Mouse (Mus musculus) hindbrain, embryonic 15.5 days (tissue): Measurements from ENCODE around the gene Mmp10. TPM values are rescaled to one million over a fixed set of nuclear protein-coding genes. Genes with fewer than 3 reads are reported as not detected.

Experiments used
- ATAC-seq: fragments of 200-750 bp; cut with Nextera tagmentation; 2 replicates; pipeline ENCODE4 v1.8.0; 2017; ENCODE audit warnings: low read depth, moderate number of reproducible peaks, moderate TSS enrichment; ENCODE audit not compliant: low FRiP score
- H3K27ac ChIP-seq: fragments of 300-500 bp; sonication (generic); replicated peaks from 2 replicates; pipeline ENCODE4 v1.5.1; 2015; ENCODE audit warnings: mild to moderate bottlenecking, inconsistent platforms
- H3K27me3 ChIP-seq: fragments of 300-500 bp; sonication (generic); 2 replicates; pipeline ENCODE4 v1.6.1; 2015; ENCODE audit warnings: control low read depth, inconsistent platforms
- H3K36me3 ChIP-seq: fragments of 300-500 bp; sonication (generic); 2 replicates; pipeline ENCODE4 v1.6.1; 2015; ENCODE audit warnings: control low read depth, inconsistent platforms
- H3K4me1 ChIP-seq: fragments of 300-500 bp; sonication (generic); replicated peaks from 2 replicates; pipeline ENCODE4 v1.6.1; 2015; ENCODE audit warnings: control low read depth, inconsistent platforms
- H3K4me2 ChIP-seq: fragments of 300-500 bp; sonication (generic); 2 replicates; pipeline ENCODE4 v1.6.1; 2015; ENCODE audit warnings: moderate library complexity, mild to moderate bottlenecking, inconsistent platforms
- H3K4me3 ChIP-seq: fragments of 300-500 bp; sonication (generic); 2 replicates; pipeline ENCODE4 v1.5.1; 2015; ENCODE audit warnings: mild to moderate bottlenecking, inconsistent platforms
- H3K9ac ChIP-seq: fragments of 300-500 bp; sonication (generic); 2 replicates; pipeline ENCODE4 v1.6.1; 2015; ENCODE audit warnings: inconsistent platforms
- H3K9me3 ChIP-seq: fragments of 300-500 bp; sonication (generic); 2 replicates; pipeline ENCODE4 v1.6.1; 2016; ENCODE audit warnings: control low read depth, inconsistent platforms
- WGBS: fragments of 180-500 bp; shearing (Covaris S2); methylation state at CpG from one replicate; pipeline ENCODE4 v1.1.7; 2015; 5-methylcytosine and 5-hydroxymethylcytosine counted together
- polyA plus RNA-seq: library from polyadenylated mRNA; unstranded; fragments of >200 nt; fragmentation: Nextera tagmentation; extraction: Ambion mirVana; gene quantifications from 2 replicates; pipeline ENCODE4 v1.2.1, GENCODE M21; 2015

Gene Mmp10
- polyA plus RNA-seq, result not detected in 2 replicates

- Histone ChIP-seq H3K4me3 (no peak within 1 kb of the TSS), H3K36me3 (no peaks in the 10 kb centered on the region), H3K4me1 (no peaks in the 10 kb centered on the region), H3K9ac (no peak within 1 kb of the TSS), H3K27ac (no peak within 1 kb of the TSS), H3K27me3 (no peaks in the 10 kb centered on the region), H3K4me2 (no peak within 1 kb of the TSS), H3K9me3 (no peaks in the 10 kb centered on the region)
- 96% methylated on average over 3 of the region's 3 CpGs for WGBS
- ATAC-seq, result no peak
Observed at GRCm38 (mm10) chr9:7502051-7502450, at the start of gene Mmp10. Gene Mmp10, plus strand, starts transcription at chr9:7502352.

- ATAC-seq, result no peak
- WGBS, result 89% methylated on average over 2 of the region's 2 CpGs
Observed at GRCm38 (mm10) chr9:7453302-7453701, 48.9 kb upstream of the Mmp10 start.

DNA sequence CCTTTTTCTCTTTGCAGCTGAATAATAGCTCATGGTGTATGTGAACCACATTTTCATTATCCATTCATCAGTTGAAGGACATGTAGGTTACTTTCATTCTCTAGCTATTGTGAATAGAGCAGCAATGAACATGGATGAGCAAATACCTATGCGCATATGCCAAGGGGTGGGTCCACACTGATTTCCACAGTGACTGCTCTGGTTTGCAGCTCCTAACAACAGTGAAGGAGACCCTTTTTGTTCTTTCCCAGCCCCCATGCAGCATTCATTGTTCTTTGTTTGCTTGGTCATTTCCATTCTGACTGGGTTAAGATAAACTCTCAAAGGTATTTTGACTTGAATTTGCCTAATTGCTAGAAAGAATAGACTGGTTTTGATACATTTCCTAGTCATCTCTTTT, 31.9 kb upstream of the Mmp10 start:
- no peaks in the 10 kb centered on the region for H3K36me3 ChIP-seq
- 85% methylated on average over 1 of the region's 1 CpGs for WGBS
- H3K4me2 ChIP-seq, result no peak overlapping the region
- ATAC-seq, result no peak
- H3K27me3 ChIP-seq, result no peaks in the 10 kb centered on the region
- H3K27ac ChIP-seq, result no peak overlapping the region
- H3K9ac ChIP-seq, result no peak overlapping the region
- no peaks in the 10 kb centered on the region for H3K9me3 ChIP-seq
- no peaks in the 10 kb centered on the region for H3K4me1 ChIP-seq
- H3K4me3 ChIP-seq, result no peak overlapping the region

More at GRCm38 (mm10) chr9:7453302-7453701, 48.9 kb upstream of the Mmp10 start:
- no peak overlapping the region for H3K4me3 ChIP-seq
- H3K9ac ChIP-seq, result no peak overlapping the region
- H3K36me3 ChIP-seq, result no peaks in the 10 kb centered on the region
- H3K4me2 ChIP-seq, result no peak overlapping the region
- H3K27ac ChIP-seq, result no peak overlapping the region
- no peaks in the 10 kb centered on the region for H3K4me1 ChIP-seq
- H3K27me3 ChIP-seq, result no peaks in the 10 kb centered on the region
- H3K9me3 ChIP-seq, result no peaks in the 10 kb centered on the region

DNA sequence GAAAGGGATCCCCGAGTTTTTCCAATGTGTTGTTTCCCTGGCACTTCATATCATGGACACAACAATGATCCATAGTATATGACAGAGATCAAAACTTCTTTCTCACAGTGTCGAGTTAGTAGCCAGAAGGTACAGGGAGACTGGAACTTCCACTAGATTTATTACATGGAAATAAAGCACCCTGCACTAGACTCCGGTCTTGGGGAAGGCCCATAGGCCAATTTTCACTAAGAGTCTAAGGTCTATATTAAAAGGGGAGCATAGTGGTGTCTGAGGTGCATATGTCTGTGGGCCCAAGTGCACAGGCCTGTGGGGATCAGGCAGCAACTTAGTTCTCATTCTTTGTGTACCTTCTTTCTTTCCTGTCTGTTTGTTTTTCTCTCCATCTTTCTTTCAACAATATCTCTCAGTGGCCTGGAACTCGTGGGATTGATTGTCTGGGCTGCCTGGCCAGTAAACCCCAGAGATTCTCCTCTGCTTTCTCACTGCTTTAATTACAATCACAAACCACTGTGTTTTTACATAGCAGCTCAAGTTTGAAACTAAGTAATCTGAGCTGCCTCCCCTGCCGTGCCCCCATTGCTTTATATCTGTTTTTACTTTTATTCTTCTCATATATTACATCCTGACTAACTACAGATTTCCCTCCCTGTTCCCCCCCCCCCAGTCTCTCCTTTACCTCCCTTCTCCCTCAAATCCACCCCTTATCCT, 18.3 kb upstream of the Mmp10 start:
- H3K4me3 ChIP-seq, result no peak overlapping the region
- no peaks in the 10 kb centered on the region for H3K27me3 ChIP-seq
- no peaks in the 10 kb centered on the region for H3K9me3 ChIP-seq
- no peak for ATAC-seq
- WGBS, result 74% methylated on average over 5 of the region's 5 CpGs
- H3K36me3 ChIP-seq, result no peaks in the 10 kb centered on the region
- no peak overlapping the region for H3K27ac ChIP-seq
- H3K4me1 ChIP-seq, result no peaks in the 10 kb centered on the region
- H3K4me2 ChIP-seq, result no peak overlapping the region
- H3K9ac ChIP-seq, result no peak overlapping the region

- no peaks in the 10 kb centered on the region for H3K9me3 ChIP-seq
- H3K4me1 ChIP-seq, result no peaks in the 10 kb centered on the region
- H3K36me3 ChIP-seq, result no peaks in the 10 kb centered on the region
- H3K9ac ChIP-seq, result no peak overlapping the region
- WGBS, result 82% methylated on average over 3 of the region's 3 CpGs
- H3K4me2 ChIP-seq, result no peak overlapping the region
- no peak overlapping the region for H3K4me3 ChIP-seq
- no peak overlapping the region for H3K27ac ChIP-seq
- ATAC-seq, result no peak
- no peaks in the 10 kb centered on the region for H3K27me3 ChIP-seq
Observed at GRCm38 (mm10) chr9:7501138-7501537, 1.0 kb upstream of the Mmp10 start.

- no peak overlapping the region for H3K4me2 ChIP-seq
- H3K4me3 ChIP-seq, result no peak overlapping the region
- no peak overlapping the region for H3K9ac ChIP-seq
- H3K27me3 ChIP-seq, result no peaks in the 10 kb centered on the region
- no peaks in the 10 kb centered on the region for H3K9me3 ChIP-seq
- 87% methylated on average over 7 of the region's 7 CpGs for WGBS
- no peaks in the 10 kb centered on the region for H3K4me1 ChIP-seq
- no peak overlapping the region for H3K27ac ChIP-seq
- H3K36me3 ChIP-seq, result no peaks in the 10 kb centered on the region
- no peak for ATAC-seq
Observed at GRCm38 (mm10) chr9:7507321-7507876, 5.2 kb downstream of the Mmp10 start.

GRCm38 (mm10) chr9:7509619-7510233, 7.6 kb downstream of the Mmp10 start:
- Histone ChIP-seq H3K4me1 (no peaks in the 10 kb centered on the region), H3K4me2 (no peak overlapping the region), H3K27ac (no peak overlapping the region), H3K9ac (no peak overlapping the region), H3K36me3 (no peaks in the 10 kb centered on the region), H3K4me3 (no peak overlapping the region), H3K9me3 (no peaks in the 10 kb centered on the region), H3K27me3 (no peaks in the 10 kb centered on the region)
- no peak for ATAC-seq
- WGBS, result 90% methylated on average over 10 of the region's 10 CpGs

DNA sequence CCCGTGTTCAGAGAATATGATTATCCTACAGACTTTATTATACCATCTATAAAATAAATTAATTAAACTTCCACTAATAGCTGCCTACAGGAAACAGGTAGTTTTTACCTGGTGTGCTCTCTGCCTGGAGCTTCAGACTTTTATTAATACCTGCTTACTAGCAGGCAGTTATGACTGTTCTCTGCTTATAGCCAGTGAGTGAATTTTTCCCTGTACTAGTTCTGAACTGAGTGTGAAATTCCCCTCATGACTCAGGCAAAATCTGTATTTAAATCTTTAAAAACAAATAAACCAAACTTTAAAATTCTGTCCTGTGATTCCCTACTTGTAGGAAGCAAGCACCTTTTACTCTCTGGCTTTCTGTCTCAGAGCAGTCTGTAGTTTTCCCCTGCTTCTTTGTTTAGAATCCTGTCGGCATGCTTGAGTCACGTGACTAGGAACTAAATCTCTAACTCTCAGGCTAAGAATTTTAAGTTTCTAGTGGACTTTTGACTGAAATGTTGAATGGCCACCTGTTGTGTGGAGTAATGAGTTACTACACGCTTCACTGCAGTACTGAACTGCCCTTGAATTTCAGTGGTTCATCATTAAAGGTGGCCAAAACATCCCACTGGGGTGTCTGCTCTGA, 15.9 kb downstream of the Mmp10 start:
- Histone ChIP-seq H3K4me2 (no peak overlapping the region), H3K4me3 (no peak overlapping the region), H3K9ac (no peak overlapping the region), H3K9me3 (no peaks in the 10 kb centered on the region), H3K36me3 (no peaks in the 10 kb centered on the region), H3K27ac (no peak overlapping the region), H3K4me1 (no peaks in the 10 kb centered on the region), H3K27me3 (no peaks in the 10 kb centered on the region)
- WGBS, result 59% methylated on average over 4 of the region's 4 CpGs
- no peak for ATAC-seq

- no peaks in the 10 kb centered on the region for H3K36me3 ChIP-seq
- no peaks in the 10 kb centered on the region for H3K9me3 ChIP-seq
- no peak for ATAC-seq
- H3K4me3 ChIP-seq, result no peak overlapping the region
- no peaks in the 10 kb centered on the region for H3K4me1 ChIP-seq
- no peaks in the 10 kb centered on the region for H3K27me3 ChIP-seq
- no peak overlapping the region for H3K9ac ChIP-seq
- H3K4me2 ChIP-seq, result no peak overlapping the region
- WGBS, result 73% methylated on average over 4 of the region's 4 CpGs
- H3K27ac ChIP-seq, result no peak overlapping the region
Observed at GRCm38 (mm10) chr9:7526255-7526940, 24.2 kb downstream of the Mmp10 start.

- Histone ChIP-seq H3K9me3 (no peaks in the 10 kb centered on the region), H3K27me3 (no peaks in the 10 kb centered on the region), H3K27ac (no peak overlapping the region), H3K36me3 (no peaks in the 10 kb centered on the region), H3K4me1 (no peaks in the 10 kb centered on the region), H3K9ac (no peak overlapping the region), H3K4me3 (no peak overlapping the region), H3K4me2 (no peak overlapping the region)
- no peak for ATAC-seq
Observed at GRCm38 (mm10) chr9:7542763-7543162, 40.6 kb downstream of the Mmp10 start.

DNA sequence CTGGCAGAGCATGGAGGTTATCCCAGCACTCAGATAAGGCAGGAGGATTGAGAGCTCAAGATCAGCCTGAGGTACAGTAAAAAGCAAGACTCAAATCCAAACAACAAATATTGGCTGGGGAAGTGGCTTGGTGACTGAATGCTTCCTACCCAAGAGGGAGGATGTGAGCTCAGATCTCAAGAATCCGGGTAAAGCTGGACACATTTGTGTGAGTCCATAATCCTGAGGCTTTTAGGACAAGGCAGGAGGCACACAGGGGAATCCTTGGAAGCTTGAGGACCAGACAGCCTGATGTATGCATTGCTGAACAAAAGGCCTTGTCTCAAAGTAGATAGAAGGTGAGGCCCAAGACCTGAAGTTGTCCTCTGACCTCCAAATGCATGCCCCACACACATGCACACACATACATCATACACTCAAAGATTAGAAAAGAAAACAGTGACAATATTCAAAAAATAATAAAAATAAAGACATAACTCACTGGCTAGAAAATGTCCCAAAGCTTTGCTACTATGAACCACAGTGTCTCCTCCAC, 42.8 kb downstream of the Mmp10 start:
- Histone ChIP-seq H3K9me3 (no peaks in the 10 kb centered on the region), H3K9ac (no peak overlapping the region), H3K27ac (no peak overlapping the region), H3K4me2 (no peak overlapping the region), H3K36me3 (no peaks in the 10 kb centered on the region), H3K4me3 (no peak overlapping the region), H3K27me3 (no peaks in the 10 kb centered on the region), H3K4me1 (no peaks in the 10 kb centered on the region)
- no peak for ATAC-seq
- 79% methylated on average over 1 of the region's 1 CpGs for WGBS

- Histone ChIP-seq H3K4me2 (no peak overlapping the region), H3K4me3 (no peak overlapping the region), H3K4me1 (no peaks in the 10 kb centered on the region), H3K27me3 (no peaks in the 10 kb centered on the region), H3K9ac (no peak overlapping the region), H3K9me3 (no peaks in the 10 kb centered on the region), H3K27ac (no peak overlapping the region), H3K36me3 (no peaks in the 10 kb centered on the region)
- no peak for ATAC-seq
- 58% methylated on average over 1 of the region's 1 CpGs for WGBS
Observed at GRCm38 (mm10) chr9:7545471-7545870, 43.3 kb downstream of the Mmp10 start.
